In genomic region chr9:106148541-106149398, GRCm38 (mm10) we compare ENCODE assay signal across 7 mouse cellular contexts. TPM values are rescaled to one million over a fixed set of nuclear protein-coding genes. Genes with fewer than 3 reads are reported as not detected.
DNase-seq lines count a peak whose midpoint lies in the region; ATAC-seq and TF ChIP-seq lines count a peak whose summit lies in the region.

No protein-coding gene starts in this region.

- ATAC-seq in lung, embryonic 14.5 days (ENCODE audit: insufficient read depth): peak; percentile 71
- peak; percentile 70 for ATAC-seq in forebrain, embryonic 13.5 days
- ATAC-seq in liver, embryonic 14.5 days (ENCODE audit: insufficient read depth): no peak
- peak; percentile 61 for ATAC-seq in stomach, embryonic 15.5 days (ENCODE audit: insufficient read depth, low FRiP score, low read depth)

- no peaks in the 10 kb centered on the region for H3K4me1 ChIP-seq in lung, embryonic 14.5 days (ENCODE audit: insufficient read depth)
- H3K4me1 ChIP-seq in forebrain, embryonic 13.5 days: peaks cover 50% of the 10 kb centered on the region
- no peaks in the 10 kb centered on the region for H3K4me1 ChIP-seq in liver, embryonic 14.5 days (replicated peaks; ENCODE audit: control insufficient read depth in 2 of 2, insufficient read depth in 2 of 2, low read length in 1 of 2)
- peaks cover 14% of the 10 kb centered on the region for H3K4me1 ChIP-seq in stomach, embryonic 15.5 days

- no peak overlapping the region for H3K27ac ChIP-seq in lung, embryonic 14.5 days (ENCODE audit: low read depth)
- peak overlapping the region; percentile 91 for H3K27ac ChIP-seq in forebrain, embryonic 13.5 days
- no peak overlapping the region for H3K27ac ChIP-seq in liver, embryonic 14.5 days
- no peak overlapping the region for H3K27ac ChIP-seq in stomach, embryonic 15.5 days

- peaks cover 40% of the 10 kb centered on the region for H3K27me3 ChIP-seq in lung, embryonic 14.5 days (ENCODE audit: insufficient read depth, low read length)
- H3K27me3 ChIP-seq in forebrain, embryonic 13.5 days: peaks cover 54% of the 10 kb centered on the region
- H3K27me3 ChIP-seq in liver, embryonic 14.5 days (ENCODE audit: control insufficient read depth, insufficient read depth, low read length): peaks cover 38% of the 10 kb centered on the region
- peaks cover 28% of the 10 kb centered on the region for H3K27me3 ChIP-seq in stomach, embryonic 15.5 days (replicated peaks)

- no peak for TF ChIP-seq EP300 in liver, embryonic 14.5 days (IDR thresholded peaks at IDR 0.05; ENCODE audit: low read depth)

- DNase-seq in lung, embryonic 14.5 days: peak; percentile 28
- DNase-seq in lung, adult 18-20 months: no peak
- no peak for DNase-seq in liver, embryonic 14.5 days (ENCODE audit: low read depth in 3 of 3, low spot score in 3 of 3)
- DNase-seq in right cerebral cortex, adult 2 months (ENCODE audit: low spot score in 2 of 2): no peak
- no peak for DNase-seq in thymus, postnatal 14 days

- H3K4me3 ChIP-seq in lung, embryonic 14.5 days (ENCODE audit: low read depth, low read length): peak overlapping the region; percentile 34
- peak overlapping the region; percentile 67 for H3K4me3 ChIP-seq in forebrain, embryonic 13.5 days
- H3K4me3 ChIP-seq in liver, embryonic 14.5 days (ENCODE audit: insufficient read depth in 1 of 2, low read depth in 2 of 2, low read length in 2 of 2): no peak overlapping the region
- H3K4me3 ChIP-seq in stomach, embryonic 15.5 days (replicated peaks): peak overlapping the region; percentile 38

- H3K9ac ChIP-seq in lung, embryonic 14.5 days: peak overlapping the region; percentile 6; the same call in 1 of the 2 replicates
- peak overlapping the region; percentile 92 for H3K9ac ChIP-seq in forebrain, embryonic 13.5 days
- H3K9ac ChIP-seq in liver, embryonic 14.5 days (replicated peaks): no peak overlapping the region
- peak overlapping the region; percentile 13; the same call in 1 of the 2 replicates for H3K9ac ChIP-seq in stomach, embryonic 15.5 days

- peak overlapping the region; percentile 65 for H3K4me2 ChIP-seq in lung, embryonic 14.5 days
- peak overlapping the region; percentile 69 for H3K4me2 ChIP-seq in forebrain, embryonic 13.5 days
- H3K4me2 ChIP-seq in liver, embryonic 14.5 days (ENCODE audit: low read depth): peak overlapping the region; percentile 18; the same call in 1 of the 2 replicates
- H3K4me2 ChIP-seq in stomach, embryonic 15.5 days: peak overlapping the region; percentile 80

- no peak for TF ChIP-seq CTCF in lung, embryonic 14.5 days (IDR thresholded peaks at IDR 0.05; ENCODE audit: low read depth)
- no peak for TF ChIP-seq CTCF in liver, embryonic 14.5 days (IDR thresholded peaks at IDR 0.05; ENCODE audit: low read depth)

- no peaks in the 10 kb centered on the region for H3K36me3 ChIP-seq in lung, embryonic 14.5 days (ENCODE audit: insufficient read depth)
- H3K36me3 ChIP-seq in forebrain, embryonic 13.5 days (ENCODE audit: poor library complexity, severe bottlenecking): peaks cover 28% of the 10 kb centered on the region
- H3K36me3 ChIP-seq in liver, embryonic 14.5 days (replicated peaks; ENCODE audit: control insufficient read depth, insufficient read depth, low read depth): no peaks in the 10 kb centered on the region
- H3K36me3 ChIP-seq in stomach, embryonic 15.5 days: no peaks in the 10 kb centered on the region

- no peaks in the 10 kb centered on the region for H3K9me3 ChIP-seq in lung, embryonic 14.5 days (ENCODE audit: low read depth, low read length)
- no peaks in the 10 kb centered on the region for H3K9me3 ChIP-seq in forebrain, embryonic 13.5 days (replicated peaks)
- no peaks in the 10 kb centered on the region for H3K9me3 ChIP-seq in liver, embryonic 14.5 days (ENCODE audit: control insufficient read depth, low read length)
- H3K9me3 ChIP-seq in stomach, embryonic 15.5 days: no peaks in the 10 kb centered on the region

- under 1% methylated on average over 36 of the region's 36 CpGs for WGBS in lung, embryonic 14.5 days
- WGBS in forebrain, embryonic 13.5 days: under 1% methylated on average over 36 of the region's 36 CpGs
- under 1% methylated on average over 36 of the region's 36 CpGs for WGBS in liver, embryonic 14.5 days (ENCODE audit: insufficient replicate concordance)
- WGBS in stomach, embryonic 15.5 days: under 1% methylated on average over 36 of the region's 36 CpGs

RNA-seq across cellular contexts. Expression of gene Glyctk, which starts 9.2 kb away (rescaled TPM):
- 1.5 and 1.6 TPM in 2 replicates for polyA plus RNA-seq in lung, embryonic 14.5 days (2014; fragmentation: Nextera tagmentation; extraction: Ambion mirVana)
- 6.4 and 7.9 TPM in 2 replicates for polyA plus RNA-seq in forebrain, embryonic 13.5 days (2015; fragmentation: Nextera tagmentation; extraction: Ambion mirVana)
- polyA plus RNA-seq in liver, embryonic 14.5 days (2012; rRNA removed): 13.0 and 15.5 TPM in 2 replicates
- 11.6 and 13.4 TPM in 2 replicates for polyA plus RNA-seq in liver, embryonic 14.5 days (2014; fragmentation: Nextera tagmentation; extraction: Ambion mirVana)
- 2.8 and 3.1 TPM in 2 replicates for polyA plus RNA-seq in stomach, embryonic 15.5 days (2015; fragmentation: Nextera tagmentation; extraction: Ambion mirVana)

RNA-seq across cellular contexts. Expression of gene Wdr82, which starts 22.0 kb away (rescaled TPM):
- polyA plus RNA-seq in lung, embryonic 14.5 days (2014; fragmentation: Nextera tagmentation; extraction: Ambion mirVana): 26.7 and 26.9 TPM in 2 replicates
- 33.8 and 40.1 TPM in 2 replicates for polyA plus RNA-seq in forebrain, embryonic 13.5 days (2015; fragmentation: Nextera tagmentation; extraction: Ambion mirVana)
- 19.9 and 24.5 TPM in 2 replicates for polyA plus RNA-seq in liver, embryonic 14.5 days (2012; rRNA removed)
- polyA plus RNA-seq in liver, embryonic 14.5 days (2014; fragmentation: Nextera tagmentation; extraction: Ambion mirVana): 6.5 and 8.1 TPM in 2 replicates
- polyA plus RNA-seq in stomach, embryonic 15.5 days (2015; fragmentation: Nextera tagmentation; extraction: Ambion mirVana): 19.7 and 20.4 TPM in 2 replicates

RNA-seq across cellular contexts. Expression of gene Ppm1m, which starts 50.8 kb away (rescaled TPM):
- polyA plus RNA-seq in lung, embryonic 14.5 days (2014; fragmentation: Nextera tagmentation; extraction: Ambion mirVana): 49.2 and 55.0 TPM in 2 replicates
- 19.5 and 20.1 TPM in 2 replicates for polyA plus RNA-seq in forebrain, embryonic 13.5 days (2015; fragmentation: Nextera tagmentation; extraction: Ambion mirVana)
- polyA plus RNA-seq in liver, embryonic 14.5 days (2012; rRNA removed): 7.2 and 10.0 TPM in 2 replicates
- polyA plus RNA-seq in liver, embryonic 14.5 days (2014; fragmentation: Nextera tagmentation; extraction: Ambion mirVana): 5.4 and 5.9 TPM in 2 replicates
- 39.0 and 42.0 TPM in 2 replicates for polyA plus RNA-seq in stomach, embryonic 15.5 days (2015; fragmentation: Nextera tagmentation; extraction: Ambion mirVana)

RNA-seq across cellular contexts. Expression of gene Col6a4, which starts 52.2 kb away (rescaled TPM):
- 0.95 and 1.0 TPM in 2 replicates for polyA plus RNA-seq in lung, embryonic 14.5 days (2014; fragmentation: Nextera tagmentation; extraction: Ambion mirVana)
- 0.49 and 0.50 TPM in 2 replicates for polyA plus RNA-seq in forebrain, embryonic 13.5 days (2015; fragmentation: Nextera tagmentation; extraction: Ambion mirVana)
- 0.09 TPM in 1 of 2 replicates, not detected in the other for polyA plus RNA-seq in liver, embryonic 14.5 days (2012; rRNA removed)
- 0.08 TPM in 1 of 2 replicates, not detected in the other for polyA plus RNA-seq in liver, embryonic 14.5 days (2014; fragmentation: Nextera tagmentation; extraction: Ambion mirVana)
- polyA plus RNA-seq in stomach, embryonic 15.5 days (2015; fragmentation: Nextera tagmentation; extraction: Ambion mirVana): 32.4 and 41.9 TPM in 2 replicates

RNA-seq across cellular contexts. Expression of gene Twf2, which starts 54.1 kb away (rescaled TPM):
- polyA plus RNA-seq in lung, embryonic 14.5 days (2014; fragmentation: Nextera tagmentation; extraction: Ambion mirVana): 77.0 and 78.1 TPM in 2 replicates
- polyA plus RNA-seq in forebrain, embryonic 13.5 days (2015; fragmentation: Nextera tagmentation; extraction: Ambion mirVana): 48.0 and 51.7 TPM in 2 replicates
- polyA plus RNA-seq in liver, embryonic 14.5 days (2012; rRNA removed): 14.3 and 14.9 TPM in 2 replicates
- polyA plus RNA-seq in liver, embryonic 14.5 days (2014; fragmentation: Nextera tagmentation; extraction: Ambion mirVana): 18.7 and 19.7 TPM in 2 replicates
- polyA plus RNA-seq in stomach, embryonic 15.5 days (2015; fragmentation: Nextera tagmentation; extraction: Ambion mirVana): 53.9 and 64.0 TPM in 2 replicates

Comparison
In these comparisons a context has a peak if more than half of its experiments do, and no peak if none do; other contexts are left out.
1. H3K4me2 ChIP-seq: peak in every context shown above with its lines; median percentile 80 in stomach, embryonic 15.5 days; 69 in forebrain, embryonic 13.5 days; 65 in lung, embryonic 14.5 days; 18 in liver, embryonic 14.5 days.
2. H3K4me3 ChIP-seq: peak in lung, embryonic 14.5 days (single experiment), forebrain, embryonic 13.5 days (single experiment) and stomach, embryonic 15.5 days (single experiment); none in liver, embryonic 14.5 days (0 of 2).